Mouse (Mus musculus) kidney, adult 18-20 months (tissue): ENCODE measurements at regions not wholly inside any gene's neighbourhood (a gene's known extent, or its start where the extent isn't known, plus 50 kb on each side); places are given as distances from the start of the nearest gene placed in this dataset.

ENCODE experiments used
- DNase-seq: peaks from one replicate; pipeline ENCODE4 v3.0.0; 2021

DNA sequence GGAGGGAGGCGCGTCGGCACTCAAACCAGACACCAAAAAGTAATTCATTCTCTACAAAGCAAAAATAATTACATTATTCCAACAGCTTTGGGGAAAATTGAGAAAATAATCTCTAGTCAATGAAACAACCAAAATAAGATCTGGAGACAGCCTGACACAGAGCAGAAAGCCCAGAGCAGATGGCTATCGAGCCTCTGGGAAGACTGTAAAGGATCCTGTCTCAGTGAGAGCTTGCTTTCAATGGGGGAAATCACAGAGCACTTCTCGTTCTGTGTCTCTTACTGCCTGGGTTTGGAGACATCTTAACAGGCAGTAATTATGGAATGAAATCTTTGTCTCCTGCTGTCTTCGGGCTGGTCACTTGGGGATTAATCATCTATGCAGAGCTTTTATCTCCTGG lies 226.7 kb upstream of the F930015N05Rik start:
- no peak for DNase-seq

DNA sequence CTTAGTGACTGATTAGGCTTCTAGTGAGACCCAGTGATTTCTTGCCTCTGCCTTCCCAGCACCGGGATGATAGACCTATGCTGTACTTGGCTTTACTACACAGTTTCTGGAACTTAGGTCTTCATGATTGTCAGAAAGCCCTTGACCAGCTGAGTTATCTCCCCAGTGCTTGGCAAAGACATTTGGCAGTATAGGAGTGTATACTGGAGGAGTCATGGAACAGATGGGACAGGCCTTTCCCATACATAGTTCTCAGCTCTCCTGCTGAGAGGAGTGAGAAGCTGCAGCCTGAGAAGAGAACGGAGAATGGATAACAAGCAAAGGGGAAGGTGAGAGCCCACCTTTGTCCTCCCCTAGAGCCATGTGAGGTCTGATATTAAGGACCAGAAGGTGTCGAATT lies 230.6 kb upstream of the F930015N05Rik start:
- no peak for DNase-seq

DNA sequence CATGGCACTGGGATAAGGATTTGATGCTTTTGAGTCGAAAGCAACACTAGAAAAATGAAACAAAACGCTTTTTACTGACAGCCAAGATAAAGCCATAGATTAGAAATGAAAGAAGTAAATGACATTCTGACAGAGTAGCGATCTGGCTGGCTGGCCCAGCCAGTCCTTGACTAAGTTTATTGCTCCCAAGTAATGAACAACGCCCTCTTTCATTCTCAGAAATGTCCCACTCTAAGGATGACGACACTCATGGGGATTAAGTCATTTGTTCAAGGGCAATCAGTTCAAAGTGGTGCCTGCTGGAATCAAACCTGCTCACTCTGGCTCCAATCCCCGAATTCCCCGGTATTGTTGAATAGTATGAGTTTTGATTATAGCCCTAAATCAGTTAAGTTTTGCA lies 231.1 kb upstream of the F930015N05Rik start:
- no peak for DNase-seq

DNA sequence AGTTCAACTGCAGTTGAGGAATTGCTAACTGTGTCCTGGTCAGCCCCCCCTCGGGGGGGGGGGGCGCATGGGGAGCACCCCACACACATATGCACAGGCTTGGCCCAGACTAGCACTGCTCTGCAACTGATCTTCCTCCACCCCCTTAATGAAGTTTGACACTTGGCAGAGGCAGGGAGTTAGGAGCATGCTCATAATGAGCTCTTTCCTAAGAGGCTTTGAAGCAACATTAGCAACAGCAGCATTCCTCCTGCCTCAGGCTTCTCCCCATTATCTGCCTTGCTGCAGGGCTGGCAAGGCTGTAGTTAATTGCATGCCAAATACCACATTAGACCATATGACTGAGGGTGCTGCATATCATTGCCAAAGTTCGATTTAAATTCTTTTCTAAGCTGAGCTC lies 235.4 kb upstream of the F930015N05Rik start:
- DNase-seq, result no peak

DNA sequence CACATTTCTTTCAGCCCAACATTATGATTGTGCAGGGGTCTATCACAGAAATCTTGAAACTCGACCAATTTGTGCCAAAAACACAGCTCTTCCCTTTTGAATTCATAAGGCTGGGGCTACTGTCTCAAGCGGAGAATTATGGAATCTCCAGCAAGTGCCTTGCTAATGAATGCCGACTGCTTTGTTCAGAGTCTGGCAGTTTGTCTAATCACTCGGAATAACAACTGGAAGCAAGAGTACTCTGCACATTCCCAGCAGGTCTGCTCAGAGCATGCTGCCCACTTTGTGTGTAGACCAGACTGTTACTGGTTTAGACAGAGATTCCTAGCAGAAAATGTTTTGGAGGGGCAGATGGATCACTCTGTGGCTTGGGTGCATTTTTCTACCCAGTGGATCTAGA lies 237.1 kb upstream of the F930015N05Rik start:
- no peak for DNase-seq

DNA sequence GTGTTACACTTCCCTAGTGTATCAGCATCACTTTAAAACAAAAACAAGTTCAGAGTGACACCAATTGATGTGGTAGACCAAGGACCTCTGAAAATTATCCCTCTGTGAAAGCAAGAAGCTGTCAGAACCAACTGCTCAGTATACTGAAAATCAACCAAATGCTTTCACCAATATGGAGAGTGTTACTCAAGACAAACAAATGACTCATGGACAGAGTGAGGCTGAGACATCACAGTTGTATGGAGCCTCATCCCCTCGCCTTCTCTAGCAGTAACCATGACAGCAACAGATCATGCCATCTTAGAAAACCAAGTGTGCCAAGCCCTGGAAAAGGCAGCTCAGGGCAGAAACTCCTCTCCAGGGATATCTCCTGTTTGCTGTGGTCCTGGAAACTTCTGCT lies 267.3 kb upstream of the F930015N05Rik start:
- no peak for DNase-seq

DNA sequence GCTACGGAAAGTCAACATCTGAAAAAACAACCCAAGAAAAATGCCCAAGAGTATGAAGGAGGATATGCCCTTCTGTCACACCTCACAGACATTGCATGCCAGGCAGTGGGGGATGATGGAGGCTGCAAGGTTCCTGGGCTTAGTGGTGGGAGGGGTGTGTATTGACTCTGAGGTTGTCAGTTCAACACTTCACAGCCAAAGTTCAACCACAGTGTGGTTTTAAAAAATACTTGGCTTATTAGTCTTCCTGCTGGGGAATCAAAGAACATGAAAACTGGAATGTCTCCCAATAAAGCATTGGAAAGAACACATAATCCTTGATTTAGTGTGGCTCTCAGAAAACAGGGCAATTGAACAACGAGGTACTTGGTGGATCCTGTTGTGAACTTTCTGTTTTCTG lies 267.0 kb upstream of the Elac2 start:
- no peak for DNase-seq

DNA sequence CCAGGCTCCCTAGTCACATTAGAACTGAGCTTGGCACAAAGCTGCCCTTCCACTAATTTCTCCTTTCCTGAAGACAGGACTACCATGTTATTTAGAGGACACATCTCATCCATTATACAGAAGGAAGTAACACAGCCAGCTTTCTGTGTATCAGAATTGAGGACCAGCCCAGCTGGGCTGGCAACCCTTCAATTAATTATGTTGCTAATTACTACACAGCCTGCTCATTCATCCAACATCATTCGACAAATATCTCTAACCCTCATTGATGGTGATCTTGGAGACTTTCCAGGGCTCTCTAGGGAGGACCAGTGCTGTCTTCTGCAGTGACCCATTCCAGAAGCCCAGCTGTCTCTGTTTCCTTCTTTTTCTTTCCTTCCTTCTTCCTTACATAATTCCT lies 263.7 kb upstream of the Elac2 start:
- DNase-seq, result no peak

DNA sequence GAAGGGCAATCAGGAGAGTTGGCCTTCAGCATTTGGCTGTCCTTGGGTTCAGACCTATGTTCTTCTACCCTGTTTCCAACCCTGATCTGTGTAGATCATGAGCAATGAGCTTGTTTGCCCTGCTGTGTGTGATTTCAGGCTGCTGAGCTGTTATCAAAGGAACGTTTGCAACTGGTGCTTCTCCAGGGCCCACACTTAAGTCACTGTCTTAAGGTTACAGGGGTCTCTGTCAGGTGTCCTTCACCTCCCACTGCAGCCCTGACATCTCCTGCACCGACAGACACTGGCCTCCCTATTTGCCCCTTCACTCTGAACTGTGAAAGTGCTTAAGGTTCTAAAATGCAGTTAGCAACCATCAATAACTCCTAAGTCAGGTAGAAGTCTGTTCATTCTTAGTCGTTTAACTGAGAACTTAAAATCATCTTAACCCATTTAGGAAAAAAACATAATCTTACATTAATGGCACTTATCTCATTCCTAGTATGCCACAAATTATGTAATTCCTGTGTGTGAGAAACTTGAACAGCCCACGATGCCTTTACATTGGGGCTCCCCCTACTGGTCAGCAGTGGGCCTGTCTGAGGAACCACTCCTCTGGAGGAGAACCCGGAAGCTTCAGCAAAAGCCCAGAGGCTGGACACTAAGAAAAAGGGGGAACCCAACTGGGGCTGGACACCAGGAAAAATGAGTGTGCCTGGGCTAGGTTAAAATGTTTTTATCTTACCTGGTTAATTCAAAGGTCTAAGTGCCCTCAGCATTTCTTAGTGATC lies 260.3 kb upstream of the Elac2 start:
- peak; percentile 77 for DNase-seq

DNA sequence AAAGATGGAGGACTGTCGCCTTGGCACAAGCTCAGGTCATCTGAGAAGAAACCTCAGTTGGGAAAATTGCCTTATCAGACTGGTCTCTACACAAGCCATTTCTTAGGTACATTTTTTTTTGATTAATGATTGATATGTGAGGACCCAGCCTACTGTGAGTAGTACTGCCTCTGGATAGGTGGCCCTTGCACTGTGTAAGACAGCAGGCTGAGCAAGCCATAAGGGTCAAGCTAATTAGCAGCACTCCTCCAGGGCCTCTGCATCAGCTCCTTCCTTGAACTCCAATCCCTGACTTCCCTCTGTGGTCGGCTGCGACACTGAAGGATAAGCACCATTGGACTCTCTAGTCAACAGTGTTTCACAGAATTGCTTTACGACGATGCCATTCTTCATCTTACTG lies 252.6 kb upstream of the Elac2 start:
- no peak for DNase-seq

DNA sequence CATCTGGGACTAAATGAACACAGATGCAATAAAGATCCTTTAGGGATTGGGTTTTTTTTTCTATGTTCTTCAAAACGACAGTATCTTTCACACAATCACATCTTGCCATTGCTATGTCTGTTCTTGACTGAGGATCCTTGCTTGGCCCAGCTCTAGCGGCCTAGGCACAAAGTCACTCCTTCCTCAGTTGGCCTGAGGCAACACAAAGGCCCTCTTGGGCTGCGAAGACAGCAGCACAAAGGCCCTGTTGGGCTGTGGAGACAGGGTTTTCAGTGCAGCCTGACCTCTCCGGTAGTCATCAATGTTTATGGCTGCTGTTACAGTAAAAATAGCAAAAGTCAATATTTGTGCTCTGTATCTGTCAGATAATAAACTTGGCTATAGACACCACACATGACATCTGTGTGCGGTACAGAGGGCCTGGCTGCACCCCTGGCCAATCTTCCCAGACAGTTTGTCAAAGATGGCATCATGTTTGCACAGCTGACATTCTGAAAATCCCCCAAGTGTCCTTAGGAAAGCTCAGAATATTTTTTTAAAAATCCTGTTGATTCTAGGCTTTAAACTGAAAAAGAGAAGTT lies 250.9 kb upstream of the Elac2 start:
- no peak for DNase-seq

DNA sequence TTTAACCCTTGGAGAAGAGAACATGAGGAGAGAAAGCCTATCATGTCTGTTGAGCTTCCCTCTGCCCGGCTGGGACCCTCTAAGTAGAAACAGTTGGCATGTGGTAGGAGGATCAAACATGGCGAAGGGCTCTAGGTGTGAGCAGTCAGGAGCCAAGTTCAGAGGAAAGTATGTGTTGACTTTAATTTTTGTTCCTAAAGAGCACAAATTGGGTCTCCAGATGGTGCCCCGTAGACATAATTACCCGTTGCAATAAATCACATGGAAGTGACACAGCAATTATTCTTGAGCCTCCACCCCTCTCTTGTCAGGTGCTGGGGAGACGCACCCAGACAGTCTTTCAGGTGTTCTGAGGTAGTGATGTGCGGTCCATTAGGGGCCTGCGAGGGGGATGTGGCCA lies 239.9 kb upstream of the Elac2 start:
- no peak for DNase-seq

DNA sequence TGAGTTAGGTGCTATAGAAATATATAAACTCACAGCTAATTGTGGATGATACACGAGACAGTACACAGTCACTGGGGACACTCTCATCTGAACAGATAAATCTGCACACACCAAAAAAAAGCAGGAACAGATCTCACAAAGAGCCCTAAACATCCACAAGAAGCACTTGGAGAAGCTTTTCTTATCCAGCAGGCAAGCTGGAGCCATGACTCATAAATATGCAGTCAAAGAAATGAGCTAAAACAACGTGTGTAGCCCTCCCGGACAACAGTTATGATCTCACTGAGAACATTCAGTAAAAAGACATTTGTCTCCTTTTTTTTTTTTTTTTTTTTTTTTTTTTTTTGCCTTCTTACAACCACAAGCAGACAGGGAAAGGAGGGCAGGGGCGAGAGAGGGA lies 235.1 kb upstream of the Elac2 start:
- no peak for DNase-seq

DNA sequence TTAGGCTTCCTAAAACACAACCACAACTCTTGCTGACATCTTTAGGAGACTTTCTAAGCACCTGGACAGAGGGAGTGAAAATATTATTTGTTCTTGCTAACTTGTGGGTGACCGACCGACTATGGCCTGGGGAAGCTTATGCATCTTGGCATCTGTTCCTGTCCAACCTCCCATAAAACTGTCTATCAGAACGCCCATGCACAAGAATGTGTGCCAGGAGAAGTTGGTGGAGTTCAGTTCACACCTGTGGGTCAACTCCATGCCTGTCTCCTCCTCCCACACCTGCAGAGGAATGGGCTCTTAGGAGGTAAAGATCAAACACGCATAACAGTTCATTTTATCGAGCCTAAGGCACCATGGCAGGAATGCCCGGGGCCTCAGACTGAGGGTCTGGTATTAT lies 232.7 kb upstream of the Elac2 start:
- no peak for DNase-seq

DNA sequence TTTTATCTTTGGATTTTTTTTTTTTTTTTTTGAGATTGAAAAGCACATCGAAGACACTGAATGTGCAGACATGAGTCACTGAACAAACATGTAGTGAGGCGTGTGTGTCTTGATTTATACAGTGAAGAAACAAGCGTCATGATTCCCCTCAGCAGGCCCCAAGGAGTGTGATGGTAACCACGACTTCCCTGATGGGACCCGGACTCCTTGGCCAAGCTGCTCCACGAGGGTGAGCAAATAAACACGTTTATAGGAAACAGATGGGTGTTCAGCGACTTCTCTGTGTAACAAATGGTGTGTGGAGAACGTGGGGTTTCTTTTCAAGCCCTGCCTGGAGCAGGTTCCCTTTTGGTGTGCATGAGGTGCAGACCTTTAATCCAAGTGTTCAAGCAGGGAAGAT lies 228.9 kb upstream of the Elac2 start:
- no peak for DNase-seq

DNA sequence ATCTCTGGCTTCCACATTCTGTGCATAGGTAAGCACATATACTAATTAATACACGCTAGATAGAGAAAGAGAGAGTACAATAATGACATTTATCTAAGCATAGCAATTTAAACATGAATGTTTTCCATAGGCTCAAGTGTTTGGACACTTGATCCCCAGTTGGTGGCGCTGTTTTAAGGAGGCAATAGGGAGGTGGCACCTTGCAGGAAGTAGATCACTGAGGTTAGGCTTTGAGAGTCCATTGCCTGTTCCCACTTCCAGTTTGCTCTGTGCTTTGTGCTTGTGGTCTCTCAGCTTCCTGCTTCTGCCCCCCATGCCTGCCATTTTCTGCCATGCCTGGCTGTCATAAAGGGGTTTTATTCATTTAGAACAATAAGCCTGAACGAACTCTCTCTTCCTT lies 226.5 kb upstream of the Elac2 start:
- no peak for DNase-seq

DNA sequence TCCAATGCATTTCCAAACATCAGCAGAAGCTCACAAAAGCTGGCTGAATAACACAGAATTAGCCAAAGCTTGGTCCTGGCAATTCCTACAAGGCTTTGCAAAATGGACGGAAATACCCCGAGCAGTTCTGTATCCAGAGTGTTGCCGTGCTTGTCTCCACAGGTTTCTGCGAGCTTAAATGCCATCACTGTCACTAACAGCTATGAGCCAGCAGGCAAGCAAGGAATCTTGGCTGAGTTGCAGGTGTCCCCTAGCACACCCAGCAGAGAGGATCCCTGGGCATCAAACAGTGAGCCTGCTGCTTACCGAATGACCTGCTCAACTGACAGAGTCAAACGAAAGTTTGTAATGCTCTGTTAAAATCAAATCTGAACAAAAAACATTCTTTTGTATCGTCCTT lies 226.0 kb upstream of the Elac2 start:
- DNase-seq, result no peak

DNA sequence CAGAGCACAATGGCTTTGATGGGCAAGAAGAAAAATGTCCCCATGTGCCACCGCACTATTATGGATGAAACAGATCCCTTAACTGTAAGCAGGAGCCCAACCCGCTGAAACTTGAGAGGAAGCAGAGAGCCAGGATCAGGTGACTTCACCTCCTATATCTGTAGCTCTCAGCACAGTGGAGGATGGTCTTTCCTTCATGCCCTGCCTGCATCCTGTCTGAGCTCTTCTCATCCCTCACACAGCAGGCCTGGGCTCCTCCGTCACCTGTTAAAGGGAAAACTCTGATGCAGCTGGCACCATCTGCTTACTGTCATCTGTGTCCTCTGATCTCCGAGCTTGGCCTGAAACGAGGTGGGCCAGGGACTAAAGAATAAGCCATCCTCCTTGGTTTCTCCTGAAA lies 224.8 kb upstream of the Elac2 start:
- no peak for DNase-seq

DNA sequence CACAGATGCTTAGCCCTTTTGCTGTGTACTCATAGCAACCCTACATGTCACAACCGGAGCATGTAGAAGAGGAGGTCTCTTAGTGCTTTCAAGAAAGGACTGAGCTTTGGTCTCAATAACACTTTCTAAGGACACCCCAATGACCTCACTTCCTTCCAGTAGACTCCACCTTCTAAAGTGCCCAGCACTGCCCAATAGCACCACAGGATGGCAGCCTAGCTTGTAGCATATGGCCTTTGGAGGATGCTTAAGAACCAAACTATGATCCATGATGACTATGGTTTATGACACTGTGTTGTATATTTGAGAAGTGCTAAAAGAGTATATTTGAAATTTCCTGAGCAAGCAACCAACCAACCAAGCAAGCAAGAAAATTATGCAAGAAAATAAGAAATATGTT lies 223.3 kb upstream of the Elac2 start:
- no peak for DNase-seq

DNA sequence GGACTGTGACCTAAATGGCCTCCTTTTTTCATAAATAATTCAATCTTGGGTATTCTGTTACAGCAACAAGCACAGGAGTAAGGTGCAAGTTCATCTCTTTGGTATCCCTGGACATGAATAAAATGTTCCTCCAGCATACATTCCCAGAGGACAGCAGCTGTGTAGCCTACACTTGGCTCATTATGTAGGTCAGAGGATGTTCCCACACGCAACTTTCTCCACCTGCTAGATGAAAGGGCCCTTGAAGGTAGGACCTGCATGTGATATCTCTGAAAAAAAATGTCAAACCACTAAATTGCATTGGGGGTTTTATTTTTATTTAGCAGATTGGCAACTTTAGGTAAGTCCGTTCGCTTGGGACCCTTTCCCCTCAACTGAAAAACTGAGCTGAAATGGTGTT lies 218.2 kb upstream of the Elac2 start:
- no peak for DNase-seq

DNA sequence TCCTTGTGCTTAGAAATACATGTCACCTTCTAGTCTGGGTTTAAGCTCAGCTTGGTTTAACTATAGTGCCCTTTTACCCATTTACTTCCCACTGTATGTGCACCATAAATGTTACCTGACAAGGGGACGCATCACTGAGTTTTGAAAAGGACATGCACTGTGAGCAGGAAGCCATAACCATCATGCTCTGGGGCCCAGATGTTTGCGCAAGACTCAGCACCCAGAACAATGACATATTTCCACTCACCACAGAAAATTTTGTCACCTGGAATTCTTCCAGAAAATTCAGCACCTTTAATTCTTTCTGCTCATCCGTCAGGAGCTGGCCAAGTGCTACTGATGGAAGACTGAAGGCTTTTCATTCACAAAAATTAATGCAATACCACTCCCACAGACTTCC lies 216.1 kb upstream of the Elac2 start:
- DNase-seq, result no peak

DNA sequence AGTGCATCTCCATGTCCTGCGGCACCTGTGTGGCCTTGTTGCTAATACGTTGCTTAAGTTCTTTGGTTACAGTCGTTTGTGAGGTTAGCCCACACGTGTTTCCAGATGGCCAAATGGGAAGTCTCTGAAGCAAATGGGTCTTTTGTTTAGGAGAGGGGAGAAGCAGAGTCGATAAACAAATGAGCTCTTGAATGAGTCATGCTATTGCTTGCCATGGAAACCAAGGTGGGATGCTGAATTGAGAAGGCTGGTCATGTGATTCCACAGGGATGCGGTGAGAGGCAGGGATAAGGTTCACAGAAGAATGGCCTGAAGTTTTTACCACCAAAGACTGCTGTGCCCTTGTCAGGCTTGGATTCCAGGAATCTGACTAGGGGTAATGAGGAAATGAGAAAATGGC lies 214.8 kb upstream of the Elac2 start:
- no peak for DNase-seq

DNA sequence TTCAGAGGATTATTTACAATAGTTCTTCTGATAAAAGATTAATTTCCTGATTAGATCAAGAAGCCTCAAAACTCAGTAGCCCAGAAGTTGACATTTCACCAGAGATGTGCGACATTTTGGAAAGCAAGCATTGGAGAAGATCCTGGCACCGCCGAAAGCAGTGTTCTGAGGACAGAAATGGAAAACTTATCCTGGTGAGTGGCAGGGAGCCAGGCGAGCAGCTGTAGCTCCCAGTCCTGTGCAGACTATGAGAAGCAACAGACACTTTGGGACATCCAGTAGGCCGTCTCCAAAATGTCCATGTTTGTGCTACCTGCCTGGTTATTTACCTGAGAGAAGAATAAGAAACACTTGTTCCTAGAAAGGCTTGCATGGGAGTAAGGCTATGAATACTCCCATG lies 202.1 kb upstream of the Elac2 start:
- no peak for DNase-seq

DNA sequence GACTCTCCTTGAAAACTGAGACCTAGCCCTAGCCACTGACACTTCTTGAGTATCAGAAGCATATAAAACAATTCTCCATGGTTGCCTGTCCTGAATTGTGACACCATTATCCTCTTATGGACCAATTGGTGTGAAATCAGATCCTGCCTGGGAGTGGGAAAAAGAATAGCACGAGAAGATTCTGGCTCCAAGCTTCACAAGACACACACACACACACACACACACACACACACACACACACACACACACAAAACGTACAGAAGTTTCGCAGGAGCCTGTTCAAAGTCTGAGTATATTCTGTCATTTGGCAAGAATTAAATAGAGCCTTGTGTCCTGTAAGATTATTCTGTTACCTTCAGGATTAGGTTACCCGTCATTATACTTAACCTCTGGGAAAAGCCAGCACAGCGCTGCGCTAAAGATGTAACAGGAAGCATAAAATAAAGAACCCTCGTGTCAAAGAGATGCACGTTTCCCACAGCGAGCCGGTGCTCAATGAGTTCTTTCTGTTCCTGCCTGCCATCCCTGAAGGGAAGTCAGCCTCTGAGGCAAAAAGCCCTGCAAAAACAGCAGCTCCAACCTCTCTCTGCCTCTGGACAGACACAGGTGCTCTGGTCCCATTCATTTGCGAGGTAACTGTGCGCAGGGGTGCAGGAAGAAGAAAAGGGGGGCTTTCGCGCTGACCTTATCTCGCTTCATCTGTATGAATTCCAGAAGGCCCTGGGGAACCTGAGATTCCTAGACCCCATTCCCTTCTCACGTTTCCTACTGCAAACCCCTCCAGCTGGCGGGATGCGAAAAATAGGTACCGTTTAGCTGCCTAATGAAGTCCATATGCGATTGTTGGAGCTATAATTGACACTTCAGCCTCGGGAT lies 178.4 kb upstream of the Elac2 start:
- DNase-seq, result no peak
